Mouse (Mus musculus): Measurements from ENCODE around the gene Med13l. TPM values are rescaled to one million over a fixed set of nuclear protein-coding genes. Genes with fewer than 3 reads are reported as not detected.
A peak's percentile ranks its signal among the peaks of the same experiment; 100 is the strongest.

Med13l gene
- polyA plus RNA-seq, 1 experiment = 3.6 TPM

GRCm38 (mm10) chr5:118773866-118774265 is 213.4 kb downstream of the Med13l start:
- Histone ChIP-seq H3K9me3 (no peaks in the 10 kb centered on the region), H3K36me3 (replicated peaks; ENCODE audit: low read length) (no peaks in the 10 kb centered on the region), H3K27me3 (replicated peaks) (peaks cover 46% of the 10 kb centered on the region), H3K4me1 (no peaks in the 10 kb centered on the region), H3K4me3 (replicated peaks) (no peak overlapping the region)
- no peak for TF ChIP-seq GATA1 (IDR thresholded peaks at IDR 0.05; ENCODE audit: borderline replicate concordance, low read length)
- no peak for TF ChIP-seq FLI1 (IDR thresholded peaks at IDR 0.05; ENCODE audit: low read length)

GRCm38 (mm10) chr5:118776396-118776795 is 215.9 kb downstream of the Med13l start:
- Histone ChIP-seq H3K9me3 (peaks cover 6% of the 10 kb centered on the region; the same call in 1 of the 2 replicates), H3K27me3 (replicated peaks) (peaks cover 51% of the 10 kb centered on the region), H3K36me3 (replicated peaks; ENCODE audit: low read length) (no peaks in the 10 kb centered on the region), H3K4me1 (no peaks in the 10 kb centered on the region; the same call in 1 of the 2 replicates), H3K4me3 (replicated peaks) (no peak overlapping the region)
- TF ChIP-seq GATA1 (IDR thresholded peaks at IDR 0.05; ENCODE audit: borderline replicate concordance, low read length) (no peak), FLI1 (IDR thresholded peaks at IDR 0.05; ENCODE audit: low read length) (no peak)

GRCm38 (mm10) chr5:118781598-118781997 is 221.1 kb downstream of the Med13l start:
- H3K27me3 ChIP-seq (replicated peaks) = peaks cover 43% of the 10 kb centered on the region
- TF ChIP-seq GATA1 (IDR thresholded peaks at IDR 0.05; ENCODE audit: borderline replicate concordance, low read length) = no peak
- TF ChIP-seq FLI1 (IDR thresholded peaks at IDR 0.05; ENCODE audit: low read length) = no peak
- no peak overlapping the region for H3K4me3 ChIP-seq (replicated peaks)
- H3K36me3 ChIP-seq (replicated peaks; ENCODE audit: low read length) = no peaks in the 10 kb centered on the region
- H3K9me3 ChIP-seq = peaks cover 20% of the 10 kb centered on the region
- peaks cover 5% of the 10 kb centered on the region; the same call in 1 of the 2 replicates for H3K4me1 ChIP-seq

GRCm38 (mm10) chr5:118782139-118782538 is 221.7 kb downstream of the Med13l start:
- TF ChIP-seq GATA1 (IDR thresholded peaks at IDR 0.05; ENCODE audit: borderline replicate concordance, low read length) (no peak), FLI1 (IDR thresholded peaks at IDR 0.05; ENCODE audit: low read length) (no peak)
- Histone ChIP-seq H3K27me3 (replicated peaks) (peaks cover 42% of the 10 kb centered on the region), H3K36me3 (replicated peaks; ENCODE audit: low read length) (no peaks in the 10 kb centered on the region), H3K9me3 (peaks cover 25% of the 10 kb centered on the region), H3K4me3 (replicated peaks) (no peak overlapping the region), H3K4me1 (peaks cover 5% of the 10 kb centered on the region; the same call in 1 of the 2 replicates)

- Histone ChIP-seq H3K9me3 (peaks cover 27% of the 10 kb centered on the region), H3K4me3 (replicated peaks) (no peak overlapping the region), H3K4me1 (no peaks in the 10 kb centered on the region), H3K36me3 (replicated peaks; ENCODE audit: low read length) (no peaks in the 10 kb centered on the region), H3K27me3 (replicated peaks) (peaks cover 12% of the 10 kb centered on the region)
- TF ChIP-seq GATA1 (IDR thresholded peaks at IDR 0.05; ENCODE audit: borderline replicate concordance, low read length) (no peak), FLI1 (IDR thresholded peaks at IDR 0.05; ENCODE audit: low read length) (no peak)
Measured at GRCm38 (mm10) chr5:118789226-118789625, 228.7 kb downstream of the Med13l start.

GRCm38 (mm10) chr5:118789776-118790175 is 229.3 kb downstream of the Med13l start:
- no peaks in the 10 kb centered on the region for H3K4me1 ChIP-seq
- peak overlapping the region; percentile 16 for H3K4me3 ChIP-seq (replicated peaks)
- H3K36me3 ChIP-seq (replicated peaks; ENCODE audit: low read length) = no peaks in the 10 kb centered on the region
- TF ChIP-seq FLI1 (IDR thresholded peaks at IDR 0.05; ENCODE audit: low read length) (no peak), GATA1 (IDR thresholded peaks at IDR 0.05; ENCODE audit: borderline replicate concordance, low read length) (no peak)
- H3K9me3 ChIP-seq = peaks cover 25% of the 10 kb centered on the region
- H3K27me3 ChIP-seq (replicated peaks) = peaks cover 10% of the 10 kb centered on the region

GRCm38 (mm10) chr5:118797811-118798210 is 237.3 kb downstream of the Med13l start:
- H3K9me3 ChIP-seq = peaks cover 17% of the 10 kb centered on the region
- no peaks in the 10 kb centered on the region for H3K36me3 ChIP-seq (replicated peaks; ENCODE audit: low read length)
- peaks cover 16% of the 10 kb centered on the region for H3K27me3 ChIP-seq (replicated peaks)
- TF ChIP-seq GATA1 (IDR thresholded peaks at IDR 0.05; ENCODE audit: borderline replicate concordance, low read length) = no peak
- no peak for TF ChIP-seq FLI1 (IDR thresholded peaks at IDR 0.05; ENCODE audit: low read length)
- H3K4me1 ChIP-seq = no peaks in the 10 kb centered on the region
- H3K4me3 ChIP-seq (replicated peaks) = no peak overlapping the region

- no peaks in the 10 kb centered on the region for H3K36me3 ChIP-seq (replicated peaks; ENCODE audit: low read length)
- no peaks in the 10 kb centered on the region for H3K4me1 ChIP-seq
- peaks cover 8% of the 10 kb centered on the region for H3K27me3 ChIP-seq (replicated peaks)
- H3K9me3 ChIP-seq = peaks cover 17% of the 10 kb centered on the region
- no peak for TF ChIP-seq FLI1 (IDR thresholded peaks at IDR 0.05; ENCODE audit: low read length)
- no peak for TF ChIP-seq GATA1 (IDR thresholded peaks at IDR 0.05; ENCODE audit: borderline replicate concordance, low read length)
- H3K4me3 ChIP-seq (replicated peaks) = no peak overlapping the region
Measured at GRCm38 (mm10) chr5:118801592-118801991, 241.1 kb downstream of the Med13l start.

GRCm38 (mm10) chr5:118802036-118802435 is 241.6 kb downstream of the Med13l start:
- no peaks in the 10 kb centered on the region for H3K36me3 ChIP-seq (replicated peaks; ENCODE audit: low read length)
- H3K9me3 ChIP-seq = peaks cover 14% of the 10 kb centered on the region
- no peak for TF ChIP-seq GATA1 (IDR thresholded peaks at IDR 0.05; ENCODE audit: borderline replicate concordance, low read length)
- no peak for TF ChIP-seq FLI1 (IDR thresholded peaks at IDR 0.05; ENCODE audit: low read length)
- peaks cover 5% of the 10 kb centered on the region for H3K27me3 ChIP-seq (replicated peaks)
- no peaks in the 10 kb centered on the region for H3K4me1 ChIP-seq
- H3K4me3 ChIP-seq (replicated peaks) = no peak overlapping the region

GRCm38 (mm10) chr5:118808946-118809345 is 248.5 kb downstream of the Med13l start:
- no peaks in the 10 kb centered on the region for H3K9me3 ChIP-seq
- no peaks in the 10 kb centered on the region for H3K4me1 ChIP-seq
- TF ChIP-seq FLI1 (IDR thresholded peaks at IDR 0.05; ENCODE audit: low read length) (no peak), GATA1 (IDR thresholded peaks at IDR 0.05; ENCODE audit: borderline replicate concordance, low read length) (no peak)
- peaks cover 18% of the 10 kb centered on the region for H3K27me3 ChIP-seq (replicated peaks)
- no peak overlapping the region for H3K4me3 ChIP-seq (replicated peaks)
- no peaks in the 10 kb centered on the region for H3K36me3 ChIP-seq (replicated peaks; ENCODE audit: low read length)

GRCm38 (mm10) chr5:118809588-118809987 is 249.1 kb downstream of the Med13l start:
- Histone ChIP-seq H3K9me3 (no peaks in the 10 kb centered on the region), H3K36me3 (replicated peaks; ENCODE audit: low read length) (no peaks in the 10 kb centered on the region), H3K4me3 (replicated peaks) (no peak overlapping the region), H3K27me3 (replicated peaks) (peaks cover 18% of the 10 kb centered on the region), H3K4me1 (no peaks in the 10 kb centered on the region)
- TF ChIP-seq FLI1 (IDR thresholded peaks at IDR 0.05; ENCODE audit: low read length) = no peak
